10 mouse cellular contexts compared by ENCODE assay signal in genomic region chr17:27881518-27881917, GRCm38 (mm10). TPM values are rescaled to one million over a fixed set of nuclear protein-coding genes. Genes with fewer than 3 reads are reported as not detected.
DNase-seq lines count a peak whose midpoint lies in the region; ATAC-seq and TF ChIP-seq lines count a peak whose summit lies in the region.
"Had no signal": no experiment of that assay in that cellular context is flagged by ENCODE, and none has a peak within 500 bp of the region (broad histone marks: within the 10 kb centered on the region; RNA-seq: fewer than 3 reads in every experiment).

No protein-coding gene starts in this region.

- 0 out of 2 replicates have a peak, but pooled peaks have one; percentile 36 for ATAC-seq in kidney, embryonic 15.5 days (replicated peaks; ENCODE audit: low FRiP score)
- peak; percentile 56; the same call in 1 of the 2 replicates for ATAC-seq in stomach, embryonic 16.5 days (ENCODE audit: insufficient read depth, low FRiP score)
- ATAC-seq: Patski had no signal

- H3K9ac ChIP-seq in kidney, embryonic 15.5 days = no peak overlapping the region
- no peak overlapping the region for H3K9ac ChIP-seq in stomach, embryonic 16.5 days (ENCODE audit: low read length)
- H3K9ac ChIP-seq: liver, embryonic 13.5 days had no signal

- H3K9me3 ChIP-seq in kidney, embryonic 15.5 days (replicated peaks) = no peaks in the 10 kb centered on the region
- no peaks in the 10 kb centered on the region for H3K9me3 ChIP-seq in stomach, embryonic 16.5 days (replicated peaks; ENCODE audit: control insufficient read depth, low read length)
- H3K9me3 ChIP-seq: liver, embryonic 13.5 days had no signal

- no peak overlapping the region for H3K4me2 ChIP-seq in kidney, embryonic 15.5 days
- H3K4me2 ChIP-seq in stomach, embryonic 16.5 days (ENCODE audit: low read depth, low read length) = no peak overlapping the region
- H3K4me2 ChIP-seq: liver, embryonic 13.5 days had no signal

- peaks cover 92% of the 10 kb centered on the region for H3K36me3 ChIP-seq in kidney, embryonic 15.5 days
- H3K36me3 ChIP-seq in stomach, embryonic 16.5 days (ENCODE audit: control insufficient read depth, insufficient read depth, low read length) = peaks cover 23% of the 10 kb centered on the region; the same call in 1 of the 2 replicates

- TF ChIP-seq CTCF in gastrocnemius, adult 2 months (IDR thresholded peaks at IDR 0.05) = peak; percentile 58

- H3K4me3 ChIP-seq in gastrocnemius, adult 2 months = no peak overlapping the region
- H3K4me3 ChIP-seq in kidney, embryonic 15.5 days (replicated peaks) = no peak overlapping the region
- no peak overlapping the region for H3K4me3 ChIP-seq in stomach, embryonic 16.5 days (replicated peaks; ENCODE audit: low read length)
- H3K4me3 ChIP-seq: liver, embryonic 13.5 days had no signal

- no peaks in the 10 kb centered on the region for H3K27me3 ChIP-seq in kidney, embryonic 15.5 days
- H3K27me3 ChIP-seq in stomach, embryonic 16.5 days (ENCODE audit: control insufficient read depth, insufficient read depth, low read length) = no peaks in the 10 kb centered on the region
- H3K27me3 ChIP-seq: liver, embryonic 13.5 days; Patski had no signal

- intact Hi-C loops in gastrocnemius, adult 2 months (cut with DNase I) = no loop called here

- no peaks in the 10 kb centered on the region for H3K4me1 ChIP-seq in kidney, embryonic 15.5 days
- H3K4me1 ChIP-seq in stomach, embryonic 16.5 days (ENCODE audit: control insufficient read depth, insufficient read depth, low read length) = no peaks in the 10 kb centered on the region
- H3K4me1 ChIP-seq: liver, embryonic 13.5 days had no signal

- DNase-seq in gastrocnemius, adult 2 months = peak; percentile 62
- no peak for DNase-seq in gastrocnemius, postnatal 4 days (ENCODE audit: low spot score in 2 of 2)
- DNase-seq in right cerebral cortex, postnatal 14 days = peak; percentile 22
- no peak for DNase-seq in right cerebral cortex, postnatal 25 days
- DNase-seq in thymus, postnatal 4 days = no peak
- DNase-seq in left cerebral cortex, adult 8-10 months (ENCODE audit: low spot score in 2 of 2) = no peak
- DNase-seq: liver, embryonic 13.5 days had no signal

- 60% methylated on average over 11 of the region's 11 CpGs for WGBS in kidney, embryonic 15.5 days
- WGBS in stomach, embryonic 16.5 days = 63% methylated on average over 11 of the region's 11 CpGs

- no peak overlapping the region for H3K27ac ChIP-seq in gastrocnemius, adult 2 months
- H3K27ac ChIP-seq in kidney, embryonic 15.5 days = no peak overlapping the region
- no peak overlapping the region for H3K27ac ChIP-seq in stomach, embryonic 16.5 days (ENCODE audit: low read length)
- H3K27ac ChIP-seq: liver, embryonic 13.5 days had no signal

RNA-seq across cellular contexts. Expression of gene Uhrf1bp1, which starts 25.3 kb away (rescaled TPM):
- 10 to 100 TPM; 25.9 to 26.0 TPM for total RNA-seq in gastrocnemius, adult 2 months (2021)
- 10 to 100 TPM; 19.3 to 19.5 TPM for total RNA-seq in gastrocnemius, postnatal 4 days (2021)
- 6.1 and 7.9 TPM in 2 replicates for polyA plus RNA-seq in kidney, embryonic 15.5 days (2015; fragmentation: Nextera tagmentation; extraction: Ambion mirVana)
- 4.4 and 5.9 TPM in 2 replicates for polyA plus RNA-seq in stomach, embryonic 16.5 days (2015; fragmentation: Nextera tagmentation; extraction: Ambion mirVana)
- 10 to 100 TPM; 18.9 to 23.6 (median 21.8) TPM for total RNA-seq in left cerebral cortex, adult 8-10 months (2022)

RNA-seq across cellular contexts. Expression of gene Anks1, which starts 27.6 kb away (rescaled TPM):
- 10 to 100 TPM in 1 of 2 experiments, 1 to 10 TPM in 1; 8.8 to 23.4 TPM for total RNA-seq in gastrocnemius, adult 2 months (2021)
- 10 to 100 TPM; 38.3 to 40.1 TPM for total RNA-seq in gastrocnemius, postnatal 4 days (2021)
- 12.4 and 14.4 TPM in 2 replicates for polyA plus RNA-seq in kidney, embryonic 15.5 days (2015; fragmentation: Nextera tagmentation; extraction: Ambion mirVana)
- 14.5 and 15.3 TPM in 2 replicates for polyA plus RNA-seq in stomach, embryonic 16.5 days (2015; fragmentation: Nextera tagmentation; extraction: Ambion mirVana)
- 10 to 100 TPM; 36.3 to 39.2 (median 38.0) TPM for total RNA-seq in left cerebral cortex, adult 8-10 months (2022)

RNA-seq across cellular contexts. Expression of gene Taf11, which starts 28.1 kb away (rescaled TPM):
- total RNA-seq in gastrocnemius, adult 2 months (2021) = 10 to 100 TPM; 14.0 to 19.1 TPM
- total RNA-seq in gastrocnemius, postnatal 4 days (2021) = 10 to 100 TPM; 27.7 to 27.9 TPM
- 65.1 and 75.7 TPM in 2 replicates for polyA plus RNA-seq in kidney, embryonic 15.5 days (2015; fragmentation: Nextera tagmentation; extraction: Ambion mirVana)
- 50.9 and 57.8 TPM in 2 replicates for polyA plus RNA-seq in stomach, embryonic 16.5 days (2015; fragmentation: Nextera tagmentation; extraction: Ambion mirVana)
- 10 to 100 TPM; 40.6 to 47.8 (median 46.2) TPM for total RNA-seq in left cerebral cortex, adult 8-10 months (2022)

RNA-seq across cellular contexts. Expression of gene Snrpc, which starts 43.6 kb away (rescaled TPM):
- 10 to 100 TPM; 68.3 to 71.2 TPM for total RNA-seq in gastrocnemius, adult 2 months (2021)
- 100 to 1,000 TPM in 1 of 2 experiments, 10 to 100 TPM in 1; 97.3 to 109 TPM for total RNA-seq in gastrocnemius, postnatal 4 days (2021)
- 330 and 331 TPM in 2 replicates for polyA plus RNA-seq in kidney, embryonic 15.5 days (2015; fragmentation: Nextera tagmentation; extraction: Ambion mirVana)
- polyA plus RNA-seq in stomach, embryonic 16.5 days (2015; fragmentation: Nextera tagmentation; extraction: Ambion mirVana) = 228 and 245 TPM in 2 replicates
- total RNA-seq in left cerebral cortex, adult 8-10 months (2022) = 10 to 100 TPM; 41.8 to 48.9 (median 42.4) TPM

Comparison
In these comparisons a context has a peak if more than half of its experiments do, and no peak if none do; other contexts are left out.
1. DNase-seq: peak in gastrocnemius, adult 2 months (single experiment) and right cerebral cortex, postnatal 14 days (single experiment); none in gastrocnemius, postnatal 4 days (0 of 2), right cerebral cortex, postnatal 25 days (single experiment), thymus, postnatal 4 days (single experiment) and left cerebral cortex, adult 8-10 months (0 of 2).